Mouse (Mus musculus): ENCODE results near the gene Pkhd1. TPM values are rescaled to one million over a fixed set of nuclear protein-coding genes. Genes with fewer than 3 reads are reported as not detected.

Pkhd1 gene
- polyA plus RNA-seq, 1 experiment from 2014 or later, result not detected

DNA sequence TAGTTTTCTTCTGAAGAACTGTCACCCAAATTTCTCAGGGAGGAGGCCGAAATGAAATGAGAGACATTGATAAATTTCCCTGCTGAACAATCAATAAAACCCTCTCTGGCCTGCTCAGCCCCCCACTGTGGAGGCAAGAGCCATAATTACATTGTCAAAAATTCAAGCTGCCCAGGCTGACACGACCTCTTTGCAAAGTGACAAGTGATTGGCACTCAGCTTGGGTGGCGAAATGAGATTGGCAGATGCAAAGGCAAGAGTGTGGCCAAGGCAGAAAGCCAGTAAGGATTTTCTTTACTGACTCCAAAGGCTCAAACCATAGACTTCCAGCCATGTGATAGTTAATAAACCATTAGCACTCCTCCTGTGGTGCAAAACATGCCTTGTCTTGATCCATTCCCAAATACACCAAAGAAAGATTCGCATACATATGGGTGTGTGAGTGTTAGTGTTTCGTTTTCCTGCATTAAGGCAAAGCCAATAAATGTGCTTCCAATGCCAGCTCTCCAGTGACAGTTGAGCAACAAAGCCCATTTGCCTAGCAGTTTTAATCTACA lies 208.4 kb downstream of the Pkhd1 start:
- 63% methylated on average over 5 of the region's 5 CpGs for WGBS
- Histone ChIP-seq H3K27me3 (no peaks in the 10 kb centered on the region), H3K9ac (no peak overlapping the region), H3K27ac (no peak overlapping the region), H3K36me3 (no peaks in the 10 kb centered on the region), H3K4me3 (no peak overlapping the region), H3K4me1 (no peaks in the 10 kb centered on the region), H3K9me3 (no peaks in the 10 kb centered on the region), H3K4me2 (replicated peaks) (no peak overlapping the region)
- no peak for ATAC-seq (ENCODE audit: insufficient number of reproducible peaks, insufficient read depth, low FRiP score, low TSS enrichment)

DNA sequence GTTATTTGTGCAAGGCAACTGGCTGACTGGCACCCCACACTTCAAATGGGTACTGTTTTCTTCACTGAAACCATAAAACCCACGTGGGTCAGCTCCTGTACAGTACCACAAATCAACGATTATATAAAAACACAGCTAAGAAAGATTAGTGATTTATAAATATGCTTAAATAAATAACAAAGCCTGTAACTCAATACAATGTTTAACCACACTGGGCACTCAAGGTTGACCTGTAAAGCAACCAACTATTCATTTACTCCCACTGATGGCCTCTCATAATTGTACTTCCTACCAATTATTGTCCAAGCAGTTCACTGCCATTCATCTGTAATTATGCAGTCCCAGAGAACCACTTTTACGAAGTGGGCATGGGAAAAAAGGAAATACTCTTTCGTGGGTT lies 219.5 kb downstream of the Pkhd1 start:
- no peak for ATAC-seq (ENCODE audit: insufficient number of reproducible peaks, insufficient read depth, low FRiP score, low TSS enrichment)
- Histone ChIP-seq H3K9me3 (no peaks in the 10 kb centered on the region), H3K9ac (no peak overlapping the region), H3K4me2 (replicated peaks) (no peak overlapping the region), H3K4me3 (no peak overlapping the region), H3K4me1 (no peaks in the 10 kb centered on the region), H3K27ac (no peak overlapping the region), H3K27me3 (no peaks in the 10 kb centered on the region), H3K36me3 (no peaks in the 10 kb centered on the region)
- WGBS, result 52% methylated on average over 4 of the region's 4 CpGs

DNA sequence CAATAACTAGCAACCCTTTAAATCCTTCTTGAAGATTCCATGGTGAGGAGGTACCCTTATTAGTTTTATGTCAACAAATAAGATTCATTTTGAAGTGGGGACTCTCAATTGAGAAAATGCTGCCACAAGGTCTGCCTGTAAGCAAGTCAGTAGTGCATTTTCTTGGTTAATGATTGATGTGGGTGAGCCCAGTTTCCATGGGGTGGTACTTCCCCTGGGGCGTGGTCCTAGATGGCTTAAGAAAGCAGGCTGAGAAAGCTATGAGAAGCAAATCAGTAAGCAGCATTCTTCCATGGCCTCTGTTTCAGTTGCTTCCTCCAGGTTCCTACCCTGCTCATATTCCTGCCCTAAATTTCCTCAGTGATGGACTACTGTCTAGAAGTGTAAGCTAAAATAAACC lies 253.4 kb downstream of the Pkhd1 start:
- H3K4me3 ChIP-seq, result no peak overlapping the region
- ATAC-seq (ENCODE audit: insufficient number of reproducible peaks, insufficient read depth, low FRiP score, low TSS enrichment), result no peak
- no peak overlapping the region for H3K9ac ChIP-seq
- WGBS, result 76% methylated on average over 1 of the region's 1 CpGs
- H3K27me3 ChIP-seq, result no peaks in the 10 kb centered on the region
- H3K27ac ChIP-seq, result no peak overlapping the region
- H3K36me3 ChIP-seq, result no peaks in the 10 kb centered on the region
- H3K4me1 ChIP-seq, result no peaks in the 10 kb centered on the region
- H3K4me2 ChIP-seq (replicated peaks), result no peak overlapping the region
- H3K9me3 ChIP-seq, result no peaks in the 10 kb centered on the region

DNA sequence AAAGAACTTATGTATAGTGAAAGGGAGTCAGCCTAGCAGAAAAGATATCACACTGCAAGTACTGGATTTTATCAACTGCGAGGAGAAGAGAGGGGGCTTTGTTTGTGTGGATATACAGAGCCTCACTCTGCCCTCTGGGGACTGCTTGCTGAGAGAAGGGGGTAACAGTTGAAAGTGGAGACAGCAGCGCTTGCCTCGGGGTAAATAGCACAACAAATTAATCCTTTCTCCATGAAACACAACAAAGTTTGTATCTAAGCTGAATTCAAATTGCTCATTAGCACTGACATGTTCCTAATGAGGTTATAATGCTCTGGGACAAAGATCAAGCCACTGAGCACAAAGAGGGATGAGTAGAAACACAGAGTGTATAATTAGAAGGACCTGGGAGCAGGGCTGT lies 273.2 kb downstream of the Pkhd1 start:
- no peaks in the 10 kb centered on the region for H3K4me1 ChIP-seq
- WGBS, result 9% methylated on average over 3 of the region's 3 CpGs
- H3K27me3 ChIP-seq, result no peaks in the 10 kb centered on the region
- no peak overlapping the region for H3K27ac ChIP-seq
- no peaks in the 10 kb centered on the region for H3K9me3 ChIP-seq
- no peak overlapping the region for H3K9ac ChIP-seq
- ATAC-seq (ENCODE audit: insufficient number of reproducible peaks, insufficient read depth, low FRiP score, low TSS enrichment), result no peak
- H3K36me3 ChIP-seq, result no peaks in the 10 kb centered on the region
- no peak overlapping the region for H3K4me3 ChIP-seq
- H3K4me2 ChIP-seq (replicated peaks), result no peak overlapping the region

DNA sequence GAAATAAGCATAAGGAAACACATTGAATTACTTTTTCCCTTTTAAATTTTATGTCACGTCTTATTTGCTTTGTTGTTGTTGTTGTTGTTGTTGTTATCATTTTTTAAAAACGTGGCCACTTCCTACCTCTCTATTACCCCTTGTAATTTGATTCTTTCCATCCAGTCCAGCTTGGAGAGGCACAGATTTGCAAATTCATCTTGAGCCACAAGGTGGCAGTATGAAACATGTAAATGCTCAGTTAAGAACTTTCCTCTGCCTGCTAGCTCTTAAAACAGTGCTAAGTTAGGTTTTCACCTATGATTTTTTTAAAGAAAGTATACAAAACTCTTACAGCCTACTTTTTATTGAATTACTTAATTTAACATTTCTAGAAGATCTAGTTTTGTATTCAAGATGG lies 306.4 kb downstream of the Pkhd1 start:
- no peak for ATAC-seq (ENCODE audit: insufficient number of reproducible peaks, insufficient read depth, low FRiP score, low TSS enrichment)
- no peak overlapping the region for H3K4me3 ChIP-seq
- no peaks in the 10 kb centered on the region for H3K4me1 ChIP-seq
- 4% methylated on average over 2 of the region's 2 CpGs for WGBS
- no peak overlapping the region for H3K27ac ChIP-seq
- H3K9me3 ChIP-seq, result no peaks in the 10 kb centered on the region
- H3K27me3 ChIP-seq, result no peaks in the 10 kb centered on the region
- H3K9ac ChIP-seq, result no peak overlapping the region
- no peak overlapping the region for H3K4me2 ChIP-seq (replicated peaks)
- H3K36me3 ChIP-seq, result no peaks in the 10 kb centered on the region

DNA sequence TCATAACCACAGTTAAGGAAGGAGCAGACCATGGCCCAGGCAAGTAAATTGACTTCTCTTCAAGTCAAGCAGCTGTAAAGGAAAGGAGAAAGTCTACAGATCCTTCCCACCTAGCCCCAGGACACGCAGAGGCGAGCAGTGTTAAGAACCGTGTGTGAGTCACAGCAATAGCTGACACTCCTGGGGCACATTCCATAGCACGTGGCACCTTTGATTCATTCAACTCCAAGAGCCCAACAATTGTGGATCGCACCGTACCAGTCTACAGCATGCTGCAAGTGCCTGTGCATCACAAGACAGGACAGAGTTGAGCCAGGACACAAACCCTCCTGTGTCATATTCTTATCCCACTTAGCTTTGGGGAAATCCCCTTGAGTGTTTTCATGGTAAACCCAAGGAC lies 306.9 kb downstream of the Pkhd1 start:
- H3K9me3 ChIP-seq, result no peaks in the 10 kb centered on the region
- H3K27ac ChIP-seq, result no peak overlapping the region
- H3K27me3 ChIP-seq, result no peaks in the 10 kb centered on the region
- ATAC-seq (ENCODE audit: insufficient number of reproducible peaks, insufficient read depth, low FRiP score, low TSS enrichment), result no peak
- H3K36me3 ChIP-seq, result no peaks in the 10 kb centered on the region
- no peak overlapping the region for H3K4me3 ChIP-seq
- H3K4me2 ChIP-seq (replicated peaks), result no peak overlapping the region
- no peak overlapping the region for H3K9ac ChIP-seq
- no peaks in the 10 kb centered on the region for H3K4me1 ChIP-seq
- WGBS, result 54% methylated on average over 6 of the region's 6 CpGs

DNA sequence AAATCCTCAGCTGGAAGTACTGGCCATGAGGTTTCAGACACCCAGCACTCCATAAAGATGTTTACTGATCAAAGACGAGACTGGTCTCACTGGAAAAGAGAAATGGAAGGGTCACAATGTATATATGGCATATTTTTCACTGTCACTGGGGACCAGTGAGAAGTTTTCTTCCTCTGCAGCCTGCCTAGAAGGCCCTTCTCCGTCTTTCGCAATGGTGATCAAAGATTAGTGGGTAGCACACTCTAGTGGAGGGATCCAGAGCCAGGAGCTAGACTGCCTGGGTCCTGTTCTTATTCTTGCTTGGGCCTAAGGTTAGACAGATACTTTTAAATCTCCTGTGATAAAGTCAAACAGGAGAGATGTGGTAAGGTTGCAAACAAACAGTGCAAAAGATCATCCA lies 311.7 kb downstream of the Pkhd1 start:
- H3K4me3 ChIP-seq, result no peak overlapping the region
- no peaks in the 10 kb centered on the region for H3K27me3 ChIP-seq
- WGBS, result 57% methylated on average over 3 of the region's 3 CpGs
- no peaks in the 10 kb centered on the region for H3K4me1 ChIP-seq
- ATAC-seq (ENCODE audit: insufficient number of reproducible peaks, insufficient read depth, low FRiP score, low TSS enrichment), result no peak
- H3K4me2 ChIP-seq (replicated peaks), result no peak overlapping the region
- H3K36me3 ChIP-seq, result no peaks in the 10 kb centered on the region
- H3K9me3 ChIP-seq, result no peaks in the 10 kb centered on the region
- no peak overlapping the region for H3K9ac ChIP-seq
- H3K27ac ChIP-seq, result no peak overlapping the region

DNA sequence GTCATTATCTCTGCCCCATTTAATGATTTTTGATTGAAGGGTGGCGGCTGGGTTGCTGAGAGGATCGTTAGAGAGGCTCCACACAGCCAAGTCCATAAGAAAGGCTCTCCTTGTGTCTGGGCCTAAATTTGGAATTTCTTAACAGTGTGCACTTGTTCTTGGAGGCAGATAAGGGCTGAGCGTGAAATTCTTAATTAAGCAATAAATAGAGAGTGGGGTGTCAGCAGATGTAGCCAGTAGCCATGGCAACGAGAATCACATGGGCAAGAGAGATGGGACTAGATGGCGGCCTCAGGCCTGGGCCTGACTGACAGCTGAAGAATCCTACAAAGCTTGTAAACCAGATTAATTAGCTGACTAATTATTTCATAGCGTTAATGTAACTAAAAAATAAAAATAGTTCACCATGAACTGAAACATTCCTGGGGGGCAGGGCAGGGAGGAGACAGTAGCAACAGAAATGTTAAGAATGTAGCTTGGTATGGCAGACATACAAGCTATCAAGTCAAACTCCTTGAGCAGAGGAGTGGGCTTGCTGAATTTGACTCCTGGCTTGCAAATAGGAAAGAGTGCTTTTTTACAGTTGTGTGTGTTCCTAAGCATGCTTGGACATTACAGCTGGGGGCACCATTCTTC lies 314.8 kb downstream of the Pkhd1 start:
- H3K4me3 ChIP-seq, result no peak overlapping the region
- no peak overlapping the region for H3K4me2 ChIP-seq (replicated peaks)
- ATAC-seq (ENCODE audit: insufficient number of reproducible peaks, insufficient read depth, low FRiP score, low TSS enrichment), result peak; percentile 64; the same call in 1 of the 2 replicates
- 36% methylated on average over 6 of the region's 6 CpGs for WGBS
- no peaks in the 10 kb centered on the region for H3K27me3 ChIP-seq
- no peak overlapping the region for H3K27ac ChIP-seq
- no peak overlapping the region for H3K9ac ChIP-seq
- H3K9me3 ChIP-seq, result no peaks in the 10 kb centered on the region
- H3K36me3 ChIP-seq, result no peaks in the 10 kb centered on the region
- no peaks in the 10 kb centered on the region for H3K4me1 ChIP-seq

DNA sequence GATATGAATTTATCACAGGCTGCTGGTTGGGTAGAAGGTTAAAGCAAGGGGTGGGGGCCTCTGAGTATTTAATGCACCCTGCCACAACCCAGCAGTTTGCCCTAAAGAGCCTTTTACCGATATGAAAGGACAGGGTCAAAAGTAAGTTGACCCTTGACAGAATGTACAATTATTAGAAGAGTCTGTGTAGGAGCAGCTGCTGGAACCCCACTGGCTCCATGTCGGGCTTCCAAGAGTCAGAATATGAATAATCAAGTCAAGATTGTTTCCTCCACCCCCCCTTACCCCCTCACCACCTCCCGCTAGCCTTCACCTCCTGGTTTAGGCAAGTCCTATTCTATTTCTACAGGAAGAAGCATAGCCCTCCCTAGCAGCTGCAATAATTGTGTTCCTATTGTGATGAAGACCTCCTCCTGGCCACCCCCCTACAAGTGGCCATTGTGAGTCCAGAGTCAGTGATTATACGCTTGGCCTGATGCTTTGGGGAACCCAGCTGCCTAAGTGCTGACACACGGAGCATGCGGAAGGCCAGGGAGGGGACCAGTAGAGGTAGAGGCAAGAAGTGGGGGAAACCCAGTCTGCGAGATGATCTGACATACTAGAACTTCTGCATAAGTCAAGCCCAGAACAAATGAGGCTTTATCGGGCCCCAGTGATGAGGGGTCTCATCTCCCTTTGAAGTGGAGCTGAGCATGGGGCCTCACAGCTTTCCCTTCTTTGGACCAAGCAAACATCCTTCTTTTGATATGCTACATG lies 315.5 kb downstream of the Pkhd1 start:
- Histone ChIP-seq H3K27ac (no peak overlapping the region), H3K9me3 (no peaks in the 10 kb centered on the region), H3K4me3 (no peak overlapping the region), H3K4me2 (replicated peaks) (no peak overlapping the region), H3K4me1 (no peaks in the 10 kb centered on the region), H3K27me3 (no peaks in the 10 kb centered on the region), H3K9ac (no peak overlapping the region), H3K36me3 (no peaks in the 10 kb centered on the region)
- WGBS, result 24% methylated on average over 8 of the region's 8 CpGs
- ATAC-seq (ENCODE audit: insufficient number of reproducible peaks, insufficient read depth, low FRiP score, low TSS enrichment), result peak; percentile 88

DNA sequence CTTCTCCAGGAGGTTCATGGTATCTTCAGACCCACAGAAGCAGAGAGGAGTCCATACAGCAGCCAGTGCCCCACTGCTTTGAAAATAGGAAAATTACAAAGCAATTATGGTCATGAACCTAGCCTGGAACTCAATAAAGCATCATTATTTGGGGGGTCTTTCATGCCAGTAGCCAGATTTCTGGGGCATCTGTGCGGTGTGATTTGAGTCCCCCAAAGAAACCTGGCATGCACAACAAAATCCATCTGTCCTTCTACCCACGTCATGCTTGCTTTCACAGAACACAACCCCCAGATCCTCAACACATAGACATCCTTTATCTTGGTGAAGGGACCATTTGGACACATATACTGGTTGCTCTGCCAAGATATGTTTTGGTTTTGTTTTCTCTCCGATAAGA lies 316.2 kb downstream of the Pkhd1 start:
- no peaks in the 10 kb centered on the region for H3K27me3 ChIP-seq
- H3K9me3 ChIP-seq, result no peaks in the 10 kb centered on the region
- H3K4me3 ChIP-seq, result no peak overlapping the region
- no peak overlapping the region for H3K9ac ChIP-seq
- no peak overlapping the region for H3K4me2 ChIP-seq (replicated peaks)
- ATAC-seq (ENCODE audit: insufficient number of reproducible peaks, insufficient read depth, low FRiP score, low TSS enrichment), result no peak
- 59% methylated on average over 3 of the region's 3 CpGs for WGBS
- H3K36me3 ChIP-seq, result no peaks in the 10 kb centered on the region
- H3K27ac ChIP-seq, result no peak overlapping the region
- H3K4me1 ChIP-seq, result no peaks in the 10 kb centered on the region

DNA sequence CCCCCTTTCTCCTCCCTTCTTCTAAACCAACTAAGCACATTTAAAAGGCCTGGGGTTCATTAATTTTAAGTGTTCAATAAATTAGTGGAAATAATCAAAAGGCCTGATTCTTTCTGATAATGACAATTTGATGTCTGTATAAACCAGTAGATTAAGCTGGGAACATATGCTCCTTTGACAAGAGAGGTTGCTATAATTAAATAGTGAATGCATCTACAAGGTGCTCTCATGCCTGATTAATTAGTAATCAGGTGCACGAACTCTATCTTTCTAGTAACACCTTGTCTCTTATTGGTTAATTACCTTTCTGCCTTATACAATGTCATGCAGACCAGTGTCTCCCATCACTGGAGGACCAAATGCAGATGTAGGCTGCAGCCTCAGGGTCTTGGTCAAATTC lies 329.2 kb downstream of the Pkhd1 start:
- H3K9me3 ChIP-seq, result no peaks in the 10 kb centered on the region
- H3K36me3 ChIP-seq, result no peaks in the 10 kb centered on the region
- H3K27me3 ChIP-seq, result no peaks in the 10 kb centered on the region
- no peak overlapping the region for H3K9ac ChIP-seq
- H3K4me3 ChIP-seq, result no peak overlapping the region
- H3K27ac ChIP-seq, result no peak overlapping the region
- H3K4me1 ChIP-seq, result no peaks in the 10 kb centered on the region
- H3K4me2 ChIP-seq (replicated peaks), result no peak overlapping the region
- no peak for ATAC-seq (ENCODE audit: insufficient number of reproducible peaks, insufficient read depth, low FRiP score, low TSS enrichment)
- 78% methylated on average over 1 of the region's 1 CpGs for WGBS

DNA sequence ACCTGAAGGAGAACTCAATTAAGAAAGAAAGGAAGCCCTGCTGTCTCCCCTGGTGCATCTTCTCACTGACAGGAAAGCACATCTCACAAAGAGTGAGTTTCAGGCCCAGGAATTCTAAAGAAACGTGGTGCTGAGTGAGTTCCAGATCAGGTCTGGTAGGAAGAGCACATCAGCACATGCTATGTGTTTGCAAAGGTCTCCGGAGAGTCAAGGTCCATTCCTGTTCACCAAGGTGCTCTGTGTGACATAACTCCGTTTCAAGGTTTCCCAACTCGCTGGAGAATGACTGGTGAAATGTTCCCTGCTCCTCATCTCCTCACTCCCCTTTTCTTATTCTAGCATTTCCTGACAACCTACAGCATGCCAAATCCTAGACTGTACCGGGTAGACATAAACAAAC lies 357.5 kb downstream of the Pkhd1 start:
- H3K9me3 ChIP-seq, result no peaks in the 10 kb centered on the region
- no peaks in the 10 kb centered on the region for H3K27me3 ChIP-seq
- no peak for ATAC-seq (ENCODE audit: insufficient number of reproducible peaks, insufficient read depth, low FRiP score, low TSS enrichment)
- H3K36me3 ChIP-seq, result no peaks in the 10 kb centered on the region
- 62% methylated on average over 5 of the region's 5 CpGs for WGBS
- no peak overlapping the region for H3K9ac ChIP-seq
- no peaks in the 10 kb centered on the region for H3K4me1 ChIP-seq
- no peak overlapping the region for H3K4me2 ChIP-seq (replicated peaks)
- H3K4me3 ChIP-seq, result no peak overlapping the region
- H3K27ac ChIP-seq, result no peak overlapping the region

Measured in embryonic facial prominence, embryonic 12.5 days (tissue).